Mouse (Mus musculus) cerebellum, postnatal 25 days (tissue): ENCODE measurements around the gene Rgs9.
A peak's percentile ranks its signal among the peaks of the same experiment; 100 is the strongest.
"Not testable (repeated sequence)": the region's sequence is repeated elsewhere in the genome, so short reads cannot be mapped to it uniquely, and the experiment has no call there.

Source experiments
- DNase-seq, 2 experiments: peaks; one replicate each; pipeline ENCODE4 v3.0.0; 2021; ENCODE audit warnings: mixed read lengths in 2 of 2

Gene Rgs9

DNA sequence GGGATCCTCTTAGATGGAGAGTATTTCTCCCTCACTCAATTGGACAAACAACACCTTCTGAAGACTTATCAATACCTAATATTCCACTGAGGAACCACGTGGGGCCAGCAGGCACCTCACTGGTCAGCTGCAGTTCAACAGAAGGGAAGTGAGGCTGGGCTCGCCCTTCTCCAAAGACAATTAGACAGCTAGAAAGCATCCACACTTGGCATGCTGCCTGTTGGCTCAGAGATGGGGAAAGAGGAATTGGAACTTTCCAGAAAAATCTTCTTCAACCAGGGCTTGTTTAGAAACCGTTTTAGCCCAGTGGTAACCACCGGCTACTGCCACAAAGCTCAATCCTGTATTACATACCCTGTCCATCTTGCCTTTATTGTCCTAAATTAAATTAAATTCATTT lies 4.4 kb upstream of the Rgs9 start:
- peak in 1 of 2 experiments; percentile 42 for DNase-seq

DNA sequence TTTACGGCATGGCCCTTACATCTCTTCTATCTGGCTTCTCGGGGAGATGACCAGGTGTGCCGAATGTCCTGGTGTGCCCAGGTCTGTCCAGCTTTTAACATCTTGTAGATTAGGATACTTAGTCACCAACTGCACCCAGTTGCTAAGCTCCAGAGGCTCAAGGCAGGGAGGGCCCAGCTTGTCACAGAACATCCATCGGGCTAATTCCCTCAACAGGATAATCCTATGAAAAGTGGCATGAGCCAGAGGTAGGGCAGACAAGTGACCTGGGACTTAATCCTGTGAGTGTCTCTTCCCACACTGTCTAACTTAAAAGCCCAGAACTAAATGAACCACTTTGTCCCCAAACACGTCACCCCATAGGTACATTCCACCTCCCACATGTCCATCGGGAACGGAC lies 898 bp downstream of the Rgs9 start:
- DNase-seq: no peak

DNA sequence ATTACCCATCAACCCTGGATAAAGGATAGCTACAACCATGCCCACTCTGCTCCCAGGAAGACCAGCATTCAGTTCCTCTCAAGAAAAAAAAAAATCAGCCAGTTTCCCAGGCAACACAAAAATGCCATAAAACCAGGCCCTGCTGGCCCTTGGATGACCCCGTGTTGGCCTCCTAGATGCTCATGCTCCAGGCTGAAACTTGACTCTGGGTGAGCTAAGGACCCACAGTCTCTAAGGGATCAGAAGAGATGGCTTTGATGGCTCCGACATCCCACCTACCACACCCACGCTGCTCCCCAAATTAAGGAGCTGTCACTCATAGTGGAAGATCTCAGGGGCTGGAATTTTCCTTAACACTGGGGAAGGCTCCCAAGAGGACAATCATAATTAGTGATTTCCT lies 5.9 kb downstream of the Rgs9 start:
- no peak for DNase-seq

DNA sequence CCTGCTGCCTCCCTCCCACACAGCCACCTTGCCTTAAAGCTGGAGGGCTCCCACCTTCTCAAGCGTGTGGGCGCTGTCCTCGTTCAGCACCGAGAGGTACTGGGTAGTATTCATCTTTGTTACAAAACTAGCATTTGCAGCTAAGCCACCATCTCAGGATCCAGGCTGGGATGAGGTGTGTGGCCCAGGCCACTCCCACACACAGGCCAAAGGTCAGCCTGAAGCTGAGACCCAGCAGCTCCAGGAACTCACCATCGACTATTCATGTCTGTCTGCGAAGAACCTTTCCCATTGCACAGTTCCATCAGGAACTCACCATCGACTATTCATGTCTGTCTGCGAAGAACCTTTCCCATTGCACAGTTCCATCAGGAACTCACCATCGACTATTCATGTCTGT lies 8.6 kb downstream of the Rgs9 start:
- DNase-seq: not testable (repeated sequence)

DNA sequence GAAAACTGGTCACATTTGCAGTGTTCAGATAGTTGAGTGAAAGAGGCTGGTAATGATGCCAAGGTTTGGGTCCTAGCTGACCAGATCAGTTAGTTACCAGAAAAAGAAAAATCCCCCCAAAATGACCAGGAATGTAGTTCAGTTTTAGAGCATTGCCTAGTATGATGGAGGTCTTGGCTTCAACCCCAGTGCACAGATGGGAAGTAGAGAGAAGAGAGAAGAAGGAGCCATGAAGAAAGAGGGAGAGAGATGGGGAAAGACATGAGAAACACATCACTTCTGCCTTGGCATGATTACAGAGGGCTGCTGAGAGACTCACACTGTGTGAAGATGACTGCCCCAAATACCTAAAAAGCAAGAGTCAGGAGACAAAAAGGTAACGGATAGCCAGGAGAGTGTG lies 13.1 kb downstream of the Rgs9 start:
- DNase-seq: no peak

DNA sequence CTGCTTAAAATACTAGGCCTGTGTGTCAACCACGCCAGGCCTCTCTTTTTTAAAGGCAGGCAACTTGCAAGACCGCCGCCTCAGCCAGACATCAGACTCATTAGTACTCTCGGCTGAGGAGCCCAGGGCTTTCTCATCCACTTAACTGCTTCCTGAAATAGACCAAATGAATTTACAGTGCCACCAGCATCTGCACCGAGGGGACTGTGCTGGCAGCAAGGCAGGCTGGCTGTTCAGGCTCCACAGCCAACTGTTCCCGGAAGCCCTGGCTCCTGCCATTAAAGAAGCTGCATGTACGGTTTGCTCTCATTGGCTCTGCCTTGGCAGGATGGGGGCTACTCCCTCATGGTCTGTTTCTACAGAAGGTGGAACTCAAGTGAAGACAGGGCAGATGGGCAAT lies 19.7 kb downstream of the Rgs9 start:
- DNase-seq: no peak

DNA sequence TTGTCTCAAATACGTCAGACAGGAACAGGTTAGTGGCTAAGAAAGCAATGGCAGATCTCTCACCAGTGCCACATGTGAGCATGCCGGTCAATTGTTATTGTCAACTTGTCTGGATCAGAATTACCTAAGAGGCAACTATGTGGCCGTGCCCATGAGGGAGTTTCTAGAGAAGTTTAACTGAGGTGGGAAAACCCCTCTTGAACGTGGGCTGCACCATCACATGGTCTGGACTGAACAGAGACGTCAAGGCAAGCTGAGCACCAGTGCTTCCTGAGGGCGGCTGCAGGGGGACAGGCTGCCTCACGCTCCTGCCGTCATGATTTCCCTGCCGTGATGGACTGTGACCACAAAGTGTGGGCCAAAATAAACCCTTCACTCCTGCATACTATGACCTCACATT lies 26.5 kb downstream of the Rgs9 start:
- DNase-seq: no peak

DNA sequence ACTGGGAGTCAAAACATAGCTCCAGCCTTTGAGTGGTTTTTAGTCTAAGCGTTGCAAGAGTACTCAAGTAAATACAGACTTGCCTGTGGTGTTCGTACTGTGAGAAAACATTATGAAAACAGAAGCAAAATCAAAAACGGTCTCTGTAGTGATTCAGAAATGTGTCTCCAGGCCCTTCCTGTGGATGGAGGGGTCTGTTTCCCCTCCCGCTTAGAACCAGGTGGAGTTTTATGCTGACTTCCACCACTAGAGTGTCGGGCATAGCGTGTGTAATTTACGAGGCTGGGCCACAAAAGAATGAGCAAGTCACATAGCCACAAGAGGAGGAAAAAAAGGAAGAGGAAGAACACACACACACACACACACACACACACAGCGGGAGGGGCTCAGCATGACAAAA lies 27.6 kb downstream of the Rgs9 start:
- DNase-seq: no peak

DNA sequence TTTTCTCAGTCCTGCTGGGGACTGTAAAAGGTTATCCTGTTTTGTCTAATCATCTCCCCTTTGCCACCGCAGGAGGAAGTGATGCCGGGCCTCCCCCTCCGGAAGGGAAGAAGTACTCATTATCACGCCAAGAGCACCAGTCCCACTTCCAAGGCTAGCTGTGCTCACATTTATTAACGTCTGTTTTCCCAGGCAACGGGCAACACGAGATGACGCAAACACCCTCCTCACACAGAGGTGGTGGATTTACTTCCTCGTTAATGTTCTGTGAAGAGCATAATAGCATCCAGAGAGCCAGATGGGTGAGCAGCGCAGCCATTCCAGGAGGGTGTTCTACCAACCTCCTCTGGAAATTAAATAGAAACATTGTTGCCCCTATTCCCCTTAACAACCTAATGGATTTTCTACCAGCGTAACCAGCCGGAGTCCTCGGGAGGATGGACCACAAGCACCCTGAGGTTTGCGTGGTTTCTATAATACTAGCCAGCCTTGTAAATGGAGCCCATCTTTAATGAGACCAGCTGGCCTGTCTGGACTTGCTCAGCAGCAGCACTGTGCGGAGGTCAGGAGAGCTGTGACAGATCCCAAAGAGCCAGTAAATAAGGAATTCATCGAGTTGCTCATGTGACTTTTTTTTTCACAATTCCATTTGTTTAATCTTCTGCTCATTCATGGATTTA lies 28.1 kb downstream of the Rgs9 start:
- no peak for DNase-seq

DNA sequence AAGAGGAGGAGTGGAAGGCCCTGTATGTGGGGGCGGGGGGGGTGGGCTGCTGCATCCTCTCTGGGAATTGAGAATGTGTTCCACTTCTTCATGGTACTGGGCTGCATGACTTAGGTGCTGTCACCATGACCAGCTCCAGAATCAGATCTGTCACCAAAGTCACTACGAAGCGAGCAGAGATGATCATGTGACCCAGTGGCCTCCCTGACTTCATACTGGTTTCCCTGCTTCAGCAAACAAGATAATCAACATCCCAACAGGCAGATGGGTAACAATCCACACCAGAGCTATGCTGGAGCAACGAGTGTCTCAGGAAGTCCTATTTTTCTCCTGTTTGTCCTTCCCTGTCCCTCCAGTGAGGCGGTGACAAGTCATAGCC lies 28.7 kb downstream of the Rgs9 start:
- no peak for DNase-seq

DNA sequence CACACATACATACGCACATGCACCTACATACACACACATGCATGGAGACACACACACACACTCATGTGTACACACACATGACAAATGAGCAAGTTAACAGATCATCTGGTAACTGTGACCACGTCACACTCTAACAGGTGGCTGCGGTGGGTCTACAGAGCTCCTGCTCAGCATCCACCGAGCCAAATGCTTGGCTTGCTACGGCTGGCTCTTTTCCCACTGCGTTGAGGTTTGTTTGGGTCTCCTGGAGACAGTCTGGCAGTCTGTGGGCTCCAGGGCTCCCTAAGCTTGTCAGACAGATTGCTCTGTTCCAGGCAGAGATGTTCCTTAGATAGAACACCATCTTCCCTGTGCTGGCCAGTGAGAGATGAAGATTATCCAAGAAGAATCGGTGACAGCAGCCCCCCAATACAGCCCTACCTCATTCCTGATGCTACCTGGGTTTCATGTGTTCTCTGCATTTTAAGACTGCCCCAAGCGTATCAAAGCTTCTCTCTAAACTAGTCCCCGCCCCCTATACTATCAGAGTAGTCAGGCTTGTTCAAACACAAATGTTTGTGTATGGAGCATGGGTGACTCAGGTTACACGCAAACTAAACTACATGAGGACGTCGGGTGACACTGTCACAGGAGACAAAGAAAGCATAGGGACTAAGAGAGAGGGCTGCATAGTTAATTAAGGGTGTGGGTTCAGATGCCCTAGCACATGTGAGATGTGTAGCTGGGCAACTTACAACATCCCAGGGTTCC lies 31.6 kb downstream of the Rgs9 start:
- DNase-seq: peak in 1 of 2 experiments; percentile 28

DNA sequence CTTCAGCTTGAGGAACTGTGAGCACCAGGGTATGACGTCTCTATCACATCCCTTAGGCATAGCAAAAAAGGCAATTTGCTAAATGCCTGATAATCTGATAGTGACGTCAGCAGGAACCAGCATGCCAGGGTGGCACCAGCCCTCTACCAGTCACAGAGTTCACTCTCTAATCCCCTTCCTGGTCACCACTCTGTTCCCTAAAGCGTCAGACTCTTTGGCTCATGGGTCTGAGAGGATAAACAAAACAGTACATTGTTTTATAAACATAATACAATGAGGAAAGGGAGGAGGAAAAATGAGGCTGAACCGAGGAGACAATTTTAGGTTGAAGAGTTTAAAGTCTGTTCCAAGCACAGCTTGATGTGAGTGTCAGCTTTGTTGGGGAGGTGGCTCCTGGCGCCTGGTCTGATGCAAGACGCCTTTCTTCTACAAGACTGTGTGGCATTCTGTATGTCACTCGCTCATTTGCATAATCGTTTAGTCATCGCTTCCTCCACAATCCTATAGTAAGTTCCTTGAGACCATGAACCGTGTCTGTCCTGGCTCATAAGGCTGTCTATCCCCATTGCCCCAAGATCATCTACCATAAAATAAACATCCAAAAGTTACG lies 33.7 kb downstream of the Rgs9 start:
- DNase-seq: no peak

DNA sequence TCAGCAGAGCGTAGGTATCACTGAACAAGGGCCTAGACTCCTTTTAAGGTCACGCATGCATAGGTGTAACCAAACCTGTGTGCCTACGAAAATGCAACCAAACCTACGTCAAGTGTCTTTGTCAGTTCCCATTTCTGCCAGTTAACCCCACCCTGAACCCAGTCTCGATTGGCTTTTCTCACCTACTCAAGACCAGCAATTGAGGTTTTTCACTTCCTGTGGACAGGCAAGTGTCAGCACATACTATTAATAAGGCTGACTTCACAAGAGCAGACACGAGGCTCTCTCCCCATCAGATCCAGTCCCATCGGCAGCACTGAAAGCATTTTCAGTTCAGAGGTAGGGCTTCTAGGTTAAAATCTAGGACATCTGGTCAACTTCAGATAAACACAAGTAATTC lies 37.4 kb downstream of the Rgs9 start:
- no peak for DNase-seq

DNA sequence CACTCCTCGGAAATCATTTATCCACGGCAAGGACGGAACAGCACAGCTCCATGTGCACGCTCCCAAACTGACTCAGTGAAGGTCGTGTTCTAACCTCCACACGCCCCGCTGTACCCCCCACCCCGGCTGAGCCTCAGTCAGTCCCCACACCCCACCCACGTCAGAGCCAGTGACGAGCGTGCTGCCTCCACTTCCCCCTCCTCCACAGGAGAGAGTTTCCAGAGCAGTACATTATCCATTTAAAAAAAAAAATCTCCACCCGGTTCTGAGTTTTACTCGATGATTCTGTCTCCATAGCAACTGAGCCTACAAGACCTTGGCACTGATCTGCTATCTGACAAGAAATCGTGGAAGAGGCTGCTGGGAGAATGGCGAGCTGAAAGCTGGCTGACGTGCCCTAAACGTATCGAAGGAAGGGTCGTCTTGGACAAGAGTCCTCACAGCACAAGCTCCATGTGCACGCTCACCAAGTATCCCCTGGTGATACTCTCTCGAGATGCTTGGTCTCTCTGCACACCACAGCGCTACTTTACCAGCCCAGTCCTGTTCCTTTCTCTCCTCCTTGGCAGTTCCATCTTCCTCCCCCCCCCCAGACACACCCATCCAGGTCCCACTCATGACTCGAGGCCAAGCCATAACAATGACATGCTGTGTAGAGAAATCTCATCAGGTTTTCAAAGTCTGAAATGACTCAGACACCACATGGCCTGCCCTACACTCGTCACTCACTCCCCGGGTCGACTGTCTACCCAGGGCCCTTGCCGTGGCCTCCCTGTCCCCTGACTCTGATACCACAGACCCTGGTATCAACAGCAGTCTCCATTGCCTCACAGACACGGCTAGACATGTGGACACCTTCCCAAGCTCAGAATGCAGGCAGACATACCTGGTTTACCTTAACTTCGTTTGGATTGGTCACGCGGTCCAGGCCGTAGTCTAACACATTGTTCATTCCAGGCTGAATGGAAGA lies 38.7 kb downstream of the Rgs9 start:
- DNase-seq: no peak

DNA sequence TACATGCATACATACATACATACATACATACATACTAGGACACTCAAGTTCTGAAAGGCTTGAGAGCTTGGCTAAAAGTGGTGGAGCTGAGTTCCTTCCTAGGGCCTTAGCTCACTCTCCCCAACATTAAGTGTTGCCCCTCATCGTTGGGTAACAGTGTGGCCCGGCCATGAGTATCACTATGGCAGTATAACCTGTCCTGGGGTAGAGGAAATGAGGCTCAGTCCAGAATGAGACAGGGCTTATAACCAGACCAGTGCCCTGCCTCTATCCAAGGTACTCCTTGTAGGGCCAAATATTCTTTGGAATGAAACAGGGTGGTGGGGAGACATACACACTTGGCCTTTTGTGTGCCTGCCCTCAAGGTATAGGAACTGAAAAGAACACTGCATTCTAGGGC lies 40.1 kb downstream of the Rgs9 start:
- peak in 1 of 2 experiments; percentile 9 for DNase-seq

DNA sequence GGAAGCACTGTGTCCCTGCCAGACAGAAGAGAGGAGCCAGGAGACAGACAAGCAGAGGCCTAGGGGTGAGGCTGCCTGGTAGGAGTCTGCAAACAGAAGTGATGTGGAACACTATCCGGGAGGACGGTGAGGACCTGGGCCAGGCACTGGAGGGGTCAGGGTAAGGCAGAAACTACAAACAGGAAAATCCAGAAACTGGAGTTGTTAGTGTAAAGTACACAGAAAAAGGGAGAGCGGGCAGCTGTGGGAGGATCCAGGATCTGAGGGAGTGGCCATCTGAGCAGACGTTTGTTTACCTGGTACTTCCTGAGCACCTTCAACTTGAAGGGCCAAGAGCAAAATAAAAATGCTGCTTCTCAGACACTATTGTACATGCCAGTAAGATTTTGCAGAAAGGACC lies 42.9 kb downstream of the Rgs9 start:
- no peak for DNase-seq

DNA sequence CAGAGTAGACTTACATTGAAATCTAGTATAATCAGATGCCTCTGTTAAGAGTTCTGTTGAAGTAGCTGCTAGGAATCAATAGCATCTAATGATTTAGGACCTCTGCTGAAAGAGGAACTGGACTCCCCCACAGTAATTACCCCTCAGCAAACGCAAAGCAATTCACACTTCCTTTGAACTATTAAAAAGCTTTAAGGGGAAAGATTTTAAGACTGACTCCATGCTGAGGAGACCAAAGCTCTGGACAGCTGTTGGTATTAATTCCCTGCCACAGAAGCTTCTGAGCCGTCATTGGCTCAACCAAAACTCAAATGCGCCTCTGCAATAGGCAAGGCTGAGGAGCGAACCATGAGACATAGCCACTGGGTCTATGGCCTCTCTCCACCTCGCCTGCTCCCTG lies 45.4 kb downstream of the Rgs9 start:
- no peak for DNase-seq

DNA sequence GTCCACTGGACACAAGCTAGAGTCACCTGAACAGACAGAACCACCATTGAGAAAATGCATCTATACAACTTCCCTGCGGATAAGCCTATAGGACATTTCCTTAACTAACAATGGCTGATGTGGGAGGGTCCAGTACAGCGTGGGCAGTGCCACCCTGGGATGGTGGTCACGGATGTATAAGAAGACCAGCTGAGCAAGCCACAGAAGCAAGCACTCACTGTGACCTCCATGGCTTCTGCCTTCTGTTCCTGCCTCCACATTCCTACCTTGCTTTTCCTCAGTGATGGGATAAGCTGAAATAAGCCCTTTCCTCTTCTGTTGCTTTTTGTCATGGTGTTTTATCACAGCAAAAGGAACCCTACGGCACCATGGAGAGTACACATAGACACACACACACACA lies 47.4 kb downstream of the Rgs9 start:
- no peak for DNase-seq

DNA sequence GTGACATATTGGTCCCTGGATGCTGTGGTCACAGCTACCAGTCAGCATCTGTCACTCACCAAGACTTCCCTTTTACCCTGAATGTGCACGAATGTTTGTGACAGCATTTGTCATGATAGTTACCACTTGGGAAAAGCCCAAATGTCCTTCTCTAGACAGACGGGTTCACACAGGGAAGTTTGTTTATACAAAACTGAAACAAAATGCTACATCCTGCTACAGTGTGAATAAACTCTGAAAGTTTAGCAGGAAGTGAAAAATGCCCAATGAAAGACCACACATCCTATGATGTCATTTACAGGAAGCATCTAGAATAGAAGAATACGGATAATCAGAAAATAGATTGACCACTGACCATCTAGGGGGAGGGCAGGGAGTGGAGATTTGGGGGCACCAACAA lies 51.0 kb downstream of the Rgs9 start:
- no peak for DNase-seq

DNA sequence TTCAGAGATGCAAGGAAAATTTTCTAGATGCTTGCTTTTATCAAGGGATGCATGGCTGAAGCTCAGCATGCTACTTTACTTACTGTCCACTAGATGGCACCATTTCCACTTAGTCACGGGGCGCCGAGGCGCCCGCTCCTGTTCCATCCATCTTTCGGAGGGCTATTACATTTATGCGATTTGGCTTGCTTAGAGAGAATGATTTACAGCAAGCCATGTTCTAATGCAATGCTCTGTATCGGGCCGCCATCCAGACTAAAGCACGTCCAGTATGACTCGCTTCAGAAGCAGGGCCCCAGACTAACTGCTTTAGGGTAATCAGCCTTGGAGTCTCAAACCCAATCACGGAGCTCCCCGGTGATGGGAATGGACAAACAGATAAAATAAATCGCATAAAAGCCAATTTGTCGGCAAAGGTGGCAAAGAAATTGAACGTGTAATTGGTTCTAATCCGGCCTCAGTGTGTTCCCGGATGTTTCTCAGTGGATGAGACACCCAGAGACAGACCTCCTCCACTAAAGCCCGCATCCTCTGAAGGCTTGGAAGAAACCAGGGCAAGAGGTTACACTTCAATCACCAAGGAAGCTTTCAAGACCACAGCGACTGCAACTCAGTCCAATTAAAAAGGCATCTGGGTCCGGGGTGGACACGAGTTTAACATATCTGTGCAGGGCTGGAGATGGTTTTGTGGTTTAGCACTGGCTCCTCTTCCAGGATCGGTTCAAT lies 53.1 kb downstream of the Rgs9 start:
- peak; percentile 61 to 65 for DNase-seq

DNA sequence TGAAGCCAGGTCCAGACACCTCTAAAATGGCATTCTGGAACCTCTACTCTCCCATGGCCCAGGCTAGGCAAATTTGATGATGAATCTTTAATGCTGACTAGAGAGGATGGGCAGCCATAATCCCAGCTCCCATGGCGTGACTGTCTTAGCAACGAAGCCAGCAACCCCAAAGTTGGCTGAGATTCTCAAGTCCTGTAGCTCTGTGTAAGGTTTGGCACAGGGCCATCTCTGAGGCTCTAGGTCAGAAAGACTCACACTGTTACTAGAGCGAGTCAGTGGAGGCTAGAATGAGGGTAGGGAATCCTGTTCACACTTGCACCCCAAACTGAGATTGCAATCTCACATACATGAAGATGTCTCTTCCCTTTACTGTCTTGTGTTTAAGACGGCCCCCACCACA lies 57.8 kb downstream of the Rgs9 start:
- peak in 1 of 2 experiments; percentile 15 for DNase-seq

DNA sequence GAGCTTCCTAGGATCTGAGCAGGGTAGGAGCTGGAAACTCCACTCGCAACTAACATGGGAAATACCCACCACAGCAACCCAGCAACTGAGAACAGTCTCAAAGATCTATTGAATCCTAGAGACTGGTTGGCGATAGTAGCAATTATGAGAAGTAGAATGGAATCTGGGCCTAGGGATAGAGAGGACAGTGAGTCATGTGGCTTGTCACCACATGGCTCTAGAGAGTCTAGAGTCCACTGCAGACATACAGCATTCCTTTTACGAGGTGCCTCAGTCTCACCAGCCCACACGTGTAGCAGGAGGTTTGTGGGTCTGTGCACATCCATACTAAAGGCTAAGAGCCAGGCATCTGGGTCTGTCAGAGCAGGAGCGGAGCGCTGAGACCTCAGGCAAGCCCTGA lies 59.3 kb downstream of the Rgs9 start:
- no peak for DNase-seq
